Mouse (Mus musculus) frontal cortex, postnatal 25 days (tissue): ENCODE measurements around the gene Mrpl57.
A peak's percentile ranks its signal among the peaks of the same experiment; 100 is the strongest.
"Not testable (repeated sequence)": the region's sequence is repeated elsewhere in the genome, so short reads cannot be mapped to it uniquely, and the experiment has no call there.

Experiments used
- DNase-seq, 2 experiments: peaks; one replicate each; pipeline ENCODE4 v3.0.0; 2022; ENCODE audit warnings: low spot score in 2 of 2

Gene Mrpl57

GRCm38 (mm10) chr14:57825788-57826751, at the start of gene Mrpl57, which contains the start of gene Ska3:
TSS of gene Mrpl57 (plus strand) at chr14:57826234.
TSS of gene Ska3 (minus strand) at chr14:57826185.
- DNase-seq: peak; percentile 79 to 87

- DNase-seq: no peak
Observed at GRCm38 (mm10) chr14:57787406-57787805, 38.6 kb upstream of the Mrpl57 start.

DNA sequence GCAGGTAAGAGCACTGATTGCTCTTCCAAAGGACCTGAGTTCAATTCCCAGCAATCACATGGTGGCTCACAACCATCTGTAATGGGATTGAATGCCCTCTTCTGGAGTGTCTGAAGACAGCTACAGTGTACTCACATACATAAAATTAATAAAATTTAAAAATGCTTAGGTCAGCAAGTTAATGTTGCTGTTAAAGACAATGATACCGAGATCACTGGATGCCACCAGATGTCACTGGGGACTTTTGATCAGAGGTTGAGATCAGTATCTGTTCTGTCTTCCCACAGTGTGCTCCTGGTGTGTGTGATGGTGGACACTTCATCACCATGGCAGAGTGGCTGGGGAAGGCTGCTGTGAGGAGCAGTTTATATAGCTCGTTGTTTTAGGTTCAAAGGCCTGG, 36.7 kb upstream of the Mrpl57 start:
- DNase-seq: no peak

- no peak for DNase-seq
Observed at GRCm38 (mm10) chr14:57789759-57790158, 36.3 kb upstream of the Mrpl57 start.

- DNase-seq: no peak
Observed at GRCm38 (mm10) chr14:57791171-57791570, 34.9 kb upstream of the Mrpl57 start.

- DNase-seq: no peak
Observed at GRCm38 (mm10) chr14:57797551-57797950, 28.5 kb upstream of the Mrpl57 start.

- DNase-seq: peak; percentile 94 to 96
Observed at GRCm38 (mm10) chr14:57797991-57798931, 27.8 kb upstream of the Mrpl57 start, which contains the start of gene Sap18. TSS of gene Sap18 (plus strand) at chr14:57798180.

GRCm38 (mm10) chr14:57803731-57804130, 22.3 kb upstream of the Mrpl57 start:
- no peak for DNase-seq

DNA sequence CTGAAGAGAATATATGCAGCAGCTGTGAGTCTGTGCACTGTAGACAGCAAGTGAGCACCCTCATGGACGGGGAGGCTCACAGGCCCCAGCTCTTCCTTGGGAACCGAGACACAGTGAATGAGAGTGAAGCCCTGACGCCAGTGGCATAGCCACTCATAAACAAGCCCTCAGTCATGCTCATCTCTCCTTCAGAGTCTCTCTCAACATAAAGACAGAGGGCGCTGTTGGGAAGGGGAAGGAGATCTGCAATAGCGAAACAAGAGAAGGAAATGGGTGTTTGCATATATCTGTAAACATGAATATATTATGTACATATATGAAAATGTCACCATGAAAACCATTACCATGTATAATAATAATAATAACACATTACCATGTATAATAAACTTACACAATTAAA, 17.5 kb upstream of the Mrpl57 start:
- no peak for DNase-seq

GRCm38 (mm10) chr14:57810886-57811285, 15.1 kb upstream of the Mrpl57 start:
- no peak for DNase-seq

DNA sequence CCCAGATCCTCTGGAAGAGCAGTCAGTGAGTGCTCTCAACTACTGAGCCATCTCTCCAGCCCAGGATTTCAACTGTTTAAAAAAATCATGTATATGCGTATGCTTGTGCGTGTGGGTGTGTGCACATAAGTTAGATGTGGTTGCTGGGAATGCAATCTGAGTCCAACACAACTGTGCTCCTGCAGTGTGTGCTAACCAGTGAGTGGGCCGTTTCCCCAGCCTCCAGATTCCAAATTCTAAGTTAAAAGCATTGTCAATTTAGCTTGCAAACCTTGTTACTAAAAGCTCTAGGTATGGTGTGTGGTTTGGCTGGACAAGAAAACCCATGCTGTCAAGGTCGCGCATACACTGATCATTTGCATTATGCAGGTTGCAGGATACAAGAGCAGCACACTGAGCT, 14.2 kb upstream of the Mrpl57 start:
- DNase-seq: no peak

GRCm38 (mm10) chr14:57820839-57821238, 5.2 kb upstream of the Mrpl57 start:
- DNase-seq: no peak

GRCm38 (mm10) chr14:57827284-57827683, 1.2 kb downstream of the Mrpl57 start:
- DNase-seq: no peak

GRCm38 (mm10) chr14:57833526-57833925, 7.5 kb downstream of the Mrpl57 start:
- DNase-seq: no peak

GRCm38 (mm10) chr14:57835157-57835556, 9.1 kb downstream of the Mrpl57 start:
- no peak for DNase-seq

DNA sequence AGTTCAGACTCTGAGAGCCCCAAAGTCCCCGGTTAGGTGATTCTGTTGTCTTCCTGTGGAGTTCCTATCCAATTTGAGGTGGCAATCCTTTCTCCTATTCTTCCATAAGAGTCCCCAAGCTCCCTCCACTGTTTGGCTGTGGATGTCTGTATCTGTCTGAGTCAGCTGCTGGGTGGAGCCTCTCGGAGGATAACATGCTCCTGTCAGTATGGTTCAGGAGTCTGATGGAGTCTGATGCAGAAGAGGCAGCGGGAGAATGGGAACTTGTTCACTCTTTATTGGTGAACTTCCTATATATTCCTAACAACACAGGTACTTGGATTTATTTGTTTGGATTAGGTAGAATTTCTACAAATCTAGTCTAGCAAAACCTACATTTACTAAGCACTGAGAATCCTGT, 18.5 kb downstream of the Mrpl57 start:
- DNase-seq: no peak

DNA sequence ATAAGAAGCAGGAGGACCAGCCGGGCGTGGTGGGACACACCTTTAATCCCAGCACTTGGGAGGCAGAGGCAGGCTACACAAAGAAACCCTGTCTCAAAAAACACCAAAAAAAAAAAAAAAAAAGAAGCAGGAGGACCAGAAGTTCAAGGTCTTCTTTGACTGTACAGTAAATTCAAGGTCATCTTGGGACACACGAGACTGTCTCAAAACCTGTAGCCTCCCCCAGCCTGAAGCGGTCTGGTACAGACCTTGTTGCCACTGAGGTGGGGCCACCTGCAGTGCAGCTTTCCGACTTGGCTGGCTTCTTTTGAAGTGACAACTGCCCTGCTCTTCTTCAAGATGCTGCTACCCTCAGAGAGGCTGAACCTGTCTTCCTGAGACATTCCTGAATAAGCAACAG, 22.0 kb downstream of the Mrpl57 start:
- not testable (repeated sequence) for DNase-seq

DNA sequence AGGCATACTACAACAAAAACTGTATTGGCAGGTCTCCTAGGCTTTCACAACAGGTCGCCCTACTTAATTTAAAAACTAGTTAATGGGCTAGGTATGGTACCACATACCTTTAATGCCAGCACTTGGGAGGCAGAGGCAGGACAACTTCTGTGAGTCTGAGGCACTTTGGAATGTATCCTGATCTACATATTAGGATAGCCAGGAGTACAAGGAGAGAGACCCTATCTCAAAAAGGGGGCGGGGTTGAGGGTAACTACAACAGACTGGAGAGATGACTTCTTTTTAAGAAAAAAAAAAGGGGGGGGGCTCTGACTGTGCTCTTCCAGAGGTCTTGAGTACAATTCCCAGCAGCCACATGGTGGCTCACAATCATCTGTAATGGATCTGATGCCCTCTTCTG, 22.6 kb downstream of the Mrpl57 start:
- DNase-seq: no peak

DNA sequence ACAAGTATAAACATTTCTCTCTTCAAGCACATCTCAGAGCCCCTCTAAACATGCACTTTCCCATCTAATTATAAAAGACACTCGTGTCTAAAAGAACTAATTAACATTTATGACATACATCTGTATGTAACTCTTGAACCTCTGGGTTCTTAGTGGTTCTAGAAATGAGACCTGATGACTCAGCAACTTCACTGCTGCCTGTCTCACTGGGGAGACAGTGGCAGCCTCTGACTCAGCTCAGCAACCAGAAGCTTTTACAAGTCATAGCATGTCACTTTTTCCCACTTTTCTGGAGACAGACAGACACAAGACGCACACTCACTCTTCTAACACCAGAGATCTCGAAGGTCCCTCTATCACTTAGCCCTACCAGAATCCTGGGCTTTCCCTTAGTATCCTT, 24.3 kb downstream of the Mrpl57 start:
- no peak for DNase-seq

DNA sequence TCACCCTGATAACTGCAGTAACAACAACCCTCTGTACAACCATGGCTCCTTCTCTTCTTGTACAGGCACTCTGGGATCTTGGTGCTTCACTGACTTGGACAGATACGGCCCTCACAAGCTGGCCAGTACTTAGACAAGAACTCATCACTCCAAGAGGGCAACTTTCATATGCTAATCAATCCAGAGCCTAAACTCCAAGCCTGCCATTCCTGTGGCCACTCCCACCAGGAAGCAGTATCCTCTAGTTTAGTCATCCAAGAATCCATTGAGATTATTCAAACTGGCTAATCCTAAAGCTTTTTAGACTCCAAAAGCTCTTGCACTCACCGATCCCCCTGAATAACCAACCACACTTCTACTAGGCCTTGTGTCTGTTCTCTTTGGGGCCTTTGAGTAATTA, 26.9 kb downstream of the Mrpl57 start:
- no peak for DNase-seq

GRCm38 (mm10) chr14:57856037-57856436, 30.0 kb downstream of the Mrpl57 start:
- not testable (repeated sequence) for DNase-seq

DNA sequence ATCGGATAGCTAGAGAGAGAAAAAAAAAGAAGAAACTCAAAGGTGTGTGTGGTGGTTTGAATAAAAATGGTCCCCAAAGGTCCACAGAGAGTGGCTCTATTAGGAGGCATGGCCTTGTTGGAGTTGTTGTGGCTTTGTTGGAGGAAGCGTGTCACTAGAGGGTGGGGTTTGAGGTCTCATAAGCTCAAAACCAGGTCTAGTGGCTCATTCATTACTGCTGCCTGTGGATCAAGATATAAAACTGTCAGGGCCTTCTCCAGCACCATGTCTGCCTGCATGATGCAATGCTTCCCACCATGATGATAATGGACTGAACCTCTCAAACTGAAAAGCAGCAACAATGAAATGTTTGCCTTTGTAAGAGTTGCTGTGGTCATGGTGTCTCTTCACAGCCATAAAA, 32.6 kb downstream of the Mrpl57 start:
- no peak for DNase-seq
